Mouse (Mus musculus) liver, embryonic 14.5 days (tissue): Measurements from ENCODE around the gene Dner. TPM values are rescaled to one million over a fixed set of nuclear protein-coding genes. Genes with fewer than 3 reads are reported as not detected.

Source experiments
- ATAC-seq: fragments of 200-750 bp; cut with Nextera tagmentation; 2 replicates; pipeline ENCODE4 v1.8.0; 2017; ENCODE audit warnings: moderate number of reproducible peaks, mild to moderate bottlenecking, moderate library complexity; ENCODE audit not compliant: insufficient read depth
- DNase-seq, 3 experiments: peaks; one replicate each; pipeline ENCODE4 v3.0.0-alpha.2; 2012 to 2013; ENCODE audit warnings: low read depth in 3 of 3, low spot score in 3 of 3
- H3K27ac ChIP-seq: fragments of 300-500 bp; sonication (generic); 2 replicates; pipeline ENCODE4 v1.5.1; 2014; ENCODE audit warnings: moderate library complexity, mild to moderate bottlenecking, control low read depth, inconsistent platforms
- H3K27me3 ChIP-seq: fragments of 300-500 bp; sonication (generic); 2 replicates; pipeline ENCODE4 v1.6.1; 2014; ENCODE audit warnings: mild to moderate bottlenecking, low read length, moderate library complexity; ENCODE audit not compliant: control insufficient read depth, insufficient read depth
- H3K36me3 ChIP-seq: fragments of 300-500 bp; sonication (generic); replicated peaks from 2 replicates; pipeline ENCODE4 v1.6.1; 2014; ENCODE audit warnings: low read depth; ENCODE audit not compliant: control insufficient read depth, insufficient read depth
- H3K4me1 ChIP-seq, 2 experiments: fragments of 200-500 bp in 1 of 2; fragments of 300-500 bp in 1 of 2; sonication (generic) in 1 of 2; replicated peaks; 2 replicates each; pipeline ENCODE4 v1.6.1; 2012 to 2014; ENCODE audit warnings: antibody characterized with exemption in 1 of 2, inconsistent platforms in 1 of 2, low read length in 1 of 2; ENCODE audit not compliant: control insufficient read depth in 2 of 2, insufficient read depth in 2 of 2
- H3K4me2 ChIP-seq: fragments of 300-500 bp; sonication (generic); 2 replicates; pipeline ENCODE4 v1.6.1; 2014; ENCODE audit warnings: low read depth, mild to moderate bottlenecking, control low read depth, moderate library complexity
- H3K4me3 ChIP-seq, 2 experiments: fragments of 200-500 bp in 1 of 2; fragments of 300-500 bp in 1 of 2; sonication (generic) in 1 of 2; 2 replicates each; pipeline ENCODE4 v1.5.1; 2012 to 2014; ENCODE audit warnings: low read depth in 2 of 2, low read length in 2 of 2, mild to moderate bottlenecking in 2 of 2, control low read depth in 1 of 2, inconsistent platforms in 1 of 2, moderate library complexity in 1 of 2; ENCODE audit not compliant: insufficient read depth in 1 of 2
- H3K9ac ChIP-seq: fragments of 300-500 bp; sonication (generic); replicated peaks from 2 replicates; pipeline ENCODE4 v1.6.1; 2014; ENCODE audit warnings: mild to moderate bottlenecking, control low read depth, moderate library complexity
- H3K9me3 ChIP-seq: fragments of 300-500 bp; sonication (generic); 2 replicates; pipeline ENCODE4 v1.6.1; 2016; ENCODE audit warnings: low read length, mixed read lengths; ENCODE audit not compliant: control insufficient read depth
- CTCF ChIP-seq: IDR thresholded peaks from 2 replicates; pipeline ENCODE4 v1.5.1; 2016; ENCODE audit warnings: antibody characterized with exemption, low read depth, control low read depth
- EP300 ChIP-seq: IDR thresholded peaks from 2 replicates; pipeline ENCODE4 v1.6.1; 2016; ENCODE audit warnings: antibody characterized with exemption, low read depth
- WGBS: fragments of 180-500 bp; shearing (Covaris S2); extraction: QIAGEN DNeasy Blood & Tissue Kit; methylation state at CpG from one replicate; pipeline ENCODE4 v1.1.7; 2014; ENCODE audit not compliant: insufficient replicate concordance; 5-methylcytosine and 5-hydroxymethylcytosine counted together
- polyA plus RNA-seq, 2 experiments: library from polyadenylated mRNA; depleted of rRNA in 1 of 2; stranded (reverse) in 1 of 2; unstranded in 1 of 2; fragments of >200 nt; fragmentation: Nextera tagmentation in 1 of 2; extraction: Ambion mirVana in 1 of 2; gene quantifications; 2 replicates each; pipeline versions ENCODE4 v1.2.1 to v1.2.3; 2012 to 2014

Gene Dner
- polyA plus RNA-seq, 2 experiments, result 0.02 TPM; not detected in 1

DNA sequence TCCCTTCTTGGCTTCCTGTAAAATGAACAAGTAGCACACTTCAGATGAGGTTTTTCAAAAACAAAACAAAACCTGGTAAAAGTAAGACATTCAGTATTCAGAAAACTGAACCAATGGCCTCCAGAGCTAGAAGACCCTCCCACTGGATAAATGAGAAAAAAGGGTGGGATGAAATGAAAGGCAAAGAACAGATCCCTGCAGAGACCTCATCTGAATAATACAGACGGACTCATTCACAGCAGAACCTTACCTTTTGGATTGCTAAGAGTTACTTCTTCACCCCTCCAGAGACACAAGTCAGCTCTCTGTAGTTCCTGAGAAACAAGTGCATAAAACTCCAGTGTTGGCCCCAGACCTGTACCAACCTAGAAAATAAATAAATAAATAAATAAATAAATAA, 35.7 kb upstream of the Dner start:
- WGBS, result 79% methylated on average over 1 of the region's 1 CpGs
- no peak overlapping the region for H3K4me2 ChIP-seq
- TF ChIP-seq CTCF, result no peak
- no peak for TF ChIP-seq EP300
- H3K9ac ChIP-seq, result no peak overlapping the region
- no peak overlapping the region for H3K4me3 ChIP-seq
- peaks cover 20% of the 10 kb centered on the region for H3K36me3 ChIP-seq
- H3K9me3 ChIP-seq, result no peaks in the 10 kb centered on the region
- H3K4me1 ChIP-seq, result no peaks in the 10 kb centered on the region
- no peaks in the 10 kb centered on the region for H3K27me3 ChIP-seq
- DNase-seq (no peak), ATAC-seq (no peak)
- H3K27ac ChIP-seq, result no peak overlapping the region

DNA sequence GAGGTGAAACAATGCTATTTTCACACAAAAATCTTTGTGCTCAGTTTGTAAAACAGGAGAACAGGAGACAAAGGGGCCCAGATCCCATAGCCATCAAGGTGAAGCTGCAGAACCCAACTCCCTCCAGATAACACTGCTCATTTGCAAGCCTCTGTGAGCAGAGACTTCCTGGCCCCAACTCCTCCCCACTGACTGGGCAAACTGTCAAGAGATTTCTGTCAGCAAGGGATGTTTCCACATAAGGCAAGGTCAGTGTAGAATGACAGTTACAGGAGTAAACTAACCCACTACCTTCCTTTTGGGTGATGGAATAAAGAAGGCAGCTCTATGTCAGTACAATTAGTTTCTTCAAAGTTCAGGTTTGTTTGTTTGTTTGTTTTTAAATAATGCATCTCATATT, 26.8 kb upstream of the Dner start:
- no peak overlapping the region for H3K27ac ChIP-seq
- no peak for ATAC-seq
- H3K36me3 ChIP-seq, result peaks cover 21% of the 10 kb centered on the region

DNA sequence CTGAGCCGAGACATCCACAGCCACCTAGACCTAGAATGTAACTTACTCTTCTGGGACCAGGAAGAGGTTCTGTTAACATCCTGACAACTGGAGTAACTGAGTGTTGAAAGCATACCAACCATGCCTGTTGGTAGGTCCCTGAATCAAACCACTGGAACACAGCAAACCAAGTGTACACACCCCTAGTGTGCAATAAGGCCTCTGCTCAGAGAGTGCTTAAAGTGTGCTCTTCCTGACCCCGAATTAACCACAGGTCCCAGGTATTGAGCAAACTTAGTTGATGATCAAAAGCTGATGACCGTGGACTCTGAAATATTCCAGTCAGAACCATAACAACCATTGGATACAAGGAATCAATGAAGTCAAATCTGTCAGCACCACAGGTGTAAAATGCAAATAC, 26.4 kb upstream of the Dner start:
- H3K27ac ChIP-seq, result no peak overlapping the region
- no peak for ATAC-seq
- H3K27me3 ChIP-seq, result no peaks in the 10 kb centered on the region
- peaks cover 18% of the 10 kb centered on the region for H3K36me3 ChIP-seq
- no peaks in the 10 kb centered on the region for H3K9me3 ChIP-seq
- TF ChIP-seq EP300, result no peak
- TF ChIP-seq CTCF, result no peak
- 83% methylated on average over 3 of the region's 3 CpGs for WGBS
- no peak overlapping the region for H3K9ac ChIP-seq
- no peak for DNase-seq
- H3K4me2 ChIP-seq, result no peak overlapping the region
- H3K4me1 ChIP-seq, result no peaks in the 10 kb centered on the region
- no peak overlapping the region for H3K4me3 ChIP-seq

More for the DNA sequence above, 26.8 kb upstream of the Dner start:
- Histone ChIP-seq H3K4me1 (no peaks in the 10 kb centered on the region), H3K9me3 (no peaks in the 10 kb centered on the region), H3K9ac (no peak overlapping the region), H3K4me3 (no peak overlapping the region), H3K27me3 (no peaks in the 10 kb centered on the region), H3K4me2 (no peak overlapping the region)
- TF ChIP-seq CTCF, result no peak
- no peak for TF ChIP-seq EP300
- DNase-seq, result no peak

DNA sequence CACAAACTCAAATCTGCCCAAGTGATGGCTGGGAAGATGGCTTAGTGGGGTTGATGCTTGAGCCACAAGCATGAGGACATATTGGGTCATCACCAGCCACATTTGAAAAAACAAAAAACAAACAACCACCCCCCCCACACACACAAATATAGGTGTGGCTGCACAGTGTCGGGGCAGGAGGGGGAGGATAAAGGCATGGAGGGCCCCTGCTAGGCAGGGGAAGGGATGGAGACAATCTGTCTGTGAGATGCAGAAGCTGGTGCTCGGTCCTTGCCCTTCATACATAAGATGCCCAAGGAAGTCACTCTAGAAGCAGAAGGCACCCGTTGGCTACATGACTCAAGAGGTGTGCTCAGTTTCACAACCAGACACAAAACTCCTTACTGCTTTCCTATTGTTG, 25.9 kb upstream of the Dner start:
- no peak overlapping the region for H3K9ac ChIP-seq
- no peak overlapping the region for H3K4me2 ChIP-seq
- no peaks in the 10 kb centered on the region for H3K4me1 ChIP-seq
- DNase-seq, result no peak
- no peaks in the 10 kb centered on the region for H3K27me3 ChIP-seq
- H3K27ac ChIP-seq, result no peak overlapping the region
- H3K36me3 ChIP-seq, result peaks cover 18% of the 10 kb centered on the region
- no peak for TF ChIP-seq EP300
- TF ChIP-seq CTCF, result no peak
- H3K9me3 ChIP-seq, result no peaks in the 10 kb centered on the region
- no peak overlapping the region for H3K4me3 ChIP-seq
- 64% methylated on average over 3 of the region's 3 CpGs for WGBS
- ATAC-seq, result no peak

DNA sequence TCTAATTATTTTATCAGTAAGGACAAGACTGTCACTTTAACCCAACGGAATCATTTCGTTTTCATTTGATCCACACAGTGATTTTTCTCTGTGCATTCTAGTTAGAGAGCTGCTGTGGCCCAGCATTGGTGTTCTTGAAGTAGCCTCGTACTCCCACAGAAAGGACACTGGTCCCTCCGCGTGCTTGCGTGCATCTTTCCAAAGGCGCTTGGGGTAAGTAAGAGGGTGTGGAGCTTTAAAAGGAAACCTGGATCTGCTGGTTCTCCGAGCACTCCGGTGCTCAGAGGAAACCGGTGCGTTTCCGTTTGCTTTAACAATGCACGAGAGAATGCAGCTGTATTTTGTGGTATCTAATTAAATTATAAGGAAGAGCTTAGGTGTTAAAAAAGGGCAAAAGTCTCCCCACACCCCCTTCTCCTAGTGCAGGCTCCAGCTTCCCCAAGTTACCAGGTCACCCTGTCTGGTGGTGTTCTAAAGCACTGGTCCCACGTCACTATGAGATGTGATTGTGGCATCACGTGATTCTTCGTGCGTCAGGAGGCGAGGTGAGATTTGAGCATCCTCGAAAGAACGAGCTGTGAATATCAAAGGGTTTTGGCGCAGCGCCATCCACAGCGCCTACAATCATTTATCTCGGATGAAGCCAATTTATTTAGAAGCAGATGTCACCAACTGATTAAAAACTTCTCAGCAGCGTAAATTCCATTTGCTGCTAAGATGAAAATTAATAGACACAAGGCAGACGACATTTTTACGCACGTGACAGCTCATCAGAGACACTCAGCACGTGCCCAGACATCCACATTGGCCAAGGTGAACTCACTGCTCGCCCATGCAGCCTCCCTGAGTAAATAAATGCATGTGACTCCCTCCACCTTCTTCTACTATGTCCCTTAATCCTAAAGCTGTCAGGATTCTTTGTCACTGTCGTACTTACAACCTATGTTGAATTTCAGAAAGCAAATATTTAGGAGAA, 14.1 kb upstream of the Dner start:
- H3K27me3 ChIP-seq, result no peaks in the 10 kb centered on the region; the same call in 1 of the 2 replicates
- DNase-seq (no peak), ATAC-seq (no peak)
- no peaks in the 10 kb centered on the region for H3K9me3 ChIP-seq
- no peak overlapping the region for H3K4me2 ChIP-seq
- H3K36me3 ChIP-seq, result no peaks in the 10 kb centered on the region
- H3K4me1 ChIP-seq, result no peaks in the 10 kb centered on the region; a peak in 1 of 4 replicates
- H3K4me3 ChIP-seq, result no peak overlapping the region
- TF ChIP-seq EP300, result no peak
- no peak for TF ChIP-seq CTCF
- 15% methylated on average over 31 of the region's 31 CpGs for WGBS
- H3K9ac ChIP-seq, result no peak overlapping the region
- H3K27ac ChIP-seq, result no peak overlapping the region
